In the genomic region with DNA sequence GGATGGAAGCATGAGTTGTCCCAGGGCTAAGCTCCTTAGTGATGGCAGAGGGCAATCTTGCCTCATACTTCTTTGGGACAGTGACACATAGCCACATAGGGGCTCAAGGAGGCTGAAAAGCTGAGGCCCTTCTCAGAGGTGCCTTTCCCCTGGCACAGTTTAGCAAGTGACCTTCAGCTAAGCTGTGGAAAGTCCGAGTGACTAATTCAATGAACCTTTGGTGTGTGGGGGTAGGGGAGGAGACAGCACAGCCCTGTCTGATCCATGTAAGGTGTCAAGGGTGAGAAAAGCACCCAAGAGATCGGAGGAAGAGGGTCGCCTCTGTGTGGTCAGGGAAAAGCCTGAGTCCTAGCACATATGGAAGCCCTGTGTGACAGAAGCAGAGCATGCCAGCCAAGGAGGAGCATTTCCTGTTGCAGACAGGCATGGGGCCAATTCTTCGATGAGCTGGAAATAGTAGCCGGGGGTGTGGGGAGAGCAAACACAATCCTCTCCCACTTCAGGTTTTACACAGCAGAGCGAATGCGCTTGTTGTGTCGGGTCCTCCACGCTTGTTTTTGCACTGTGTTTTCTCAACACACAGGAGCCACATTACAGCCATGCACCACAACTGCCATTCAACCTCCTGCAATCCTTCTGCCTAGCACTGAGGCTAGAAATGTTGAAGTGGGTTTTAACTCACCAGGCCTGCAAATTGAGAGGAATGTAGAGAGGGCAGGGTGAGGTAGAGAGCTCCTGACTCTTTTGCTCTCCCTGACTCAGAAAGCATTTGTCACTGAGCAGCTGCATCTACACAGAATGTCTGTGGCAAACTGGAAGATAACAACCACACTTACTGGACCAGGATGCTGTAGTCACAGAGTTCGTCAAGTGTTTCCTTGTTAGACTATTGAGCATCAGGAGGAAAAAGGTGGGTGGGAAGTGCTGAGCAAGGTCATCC, we compare ENCODE assay signal across 8 mouse cellular contexts.
DNase-seq lines count a peak whose midpoint lies in the region; ATAC-seq and TF ChIP-seq lines count a peak whose summit lies in the region.

No protein-coding gene starts in this region.

- 0 out of 2 replicates have a peak, but pooled peaks have one; percentile 9 for TF ChIP-seq EP300 in heart, adult 2 months (IDR thresholded peaks at IDR 0.05; ENCODE audit: insufficient read depth, low read depth, low read length)

- H3K9me3 ChIP-seq in intestine, embryonic 15.5 days: no peaks in the 10 kb centered on the region
- no peaks in the 10 kb centered on the region for H3K9me3 ChIP-seq in intestine, postnatal 0 days (ENCODE audit: control insufficient read depth)
- H3K9me3 ChIP-seq in limb, embryonic 10.5 days (replicated peaks): no peaks in the 10 kb centered on the region

- TF ChIP-seq CTCF in intestine, postnatal 0 days (IDR thresholded peaks at IDR 0.05; ENCODE audit: low read depth): no peak
- no peak for TF ChIP-seq CTCF in heart, adult 2 months (IDR thresholded peaks at IDR 0.05)

- WGBS in intestine, embryonic 15.5 days: 55% methylated on average over 10 of the region's 10 CpGs
- WGBS in intestine, postnatal 0 days: 49% methylated on average over 10 of the region's 10 CpGs
- WGBS in heart, adult 2 months: 12% methylated on average over 10 of the region's 10 CpGs
- 76% methylated on average over 10 of the region's 10 CpGs for WGBS in limb, embryonic 10.5 days

- H3K4me2 ChIP-seq in intestine, embryonic 15.5 days (replicated peaks): no peak overlapping the region
- no peak overlapping the region for H3K4me2 ChIP-seq in intestine, postnatal 0 days (replicated peaks; ENCODE audit: low read depth)

- TF ChIP-seq POLR2A in heart, adult 2 months (IDR thresholded peaks at IDR 0.05; ENCODE audit: insufficient read depth, low read depth, low read length): no peak

- H3K9ac ChIP-seq in intestine, embryonic 15.5 days: 0 out of 2 replicates have a peak overlapping the region, but pooled peaks have one; percentile 3
- H3K9ac ChIP-seq in intestine, postnatal 0 days (ENCODE audit: low read depth, low read length): no peak overlapping the region
- no peak overlapping the region for H3K9ac ChIP-seq in heart, adult 2 months (ENCODE audit: low read depth, low read length)

- DNase-seq in heart, adult 2 months: peak; percentile 63 to 67
- DNase-seq in kidney, adult 9 months: peak; percentile 52
- no peak for DNase-seq in limb, embryonic 10.5 days (ENCODE audit: low spot score)
- DNase-seq in right cerebral cortex, postnatal 14 days: peak; percentile 50
- no peak for DNase-seq in urinary bladder, postnatal 25 days (ENCODE audit: low spot score)

- intact Hi-C loops in heart, adult 2 months (cut with DNase I): no loop called here

- H3K79me2 ChIP-seq in heart, adult 2 months (replicated peaks; ENCODE audit: control insufficient read depth, insufficient read depth, low read length): no peaks in the 10 kb centered on the region

- no peak for ATAC-seq in intestine, embryonic 15.5 days
- ATAC-seq in intestine, postnatal 0 days: no peak
- peak; percentile 78 for ATAC-seq in cerebellum, adult (ENCODE audit: insufficient number of reproducible peaks, low FRiP score, low TSS enrichment)

- H3K27me3 ChIP-seq in intestine, embryonic 15.5 days (replicated peaks): no peaks in the 10 kb centered on the region
- H3K27me3 ChIP-seq in intestine, postnatal 0 days (replicated peaks; ENCODE audit: control insufficient read depth, insufficient read depth, low read length): no peaks in the 10 kb centered on the region
- no peaks in the 10 kb centered on the region for H3K27me3 ChIP-seq in heart, adult 2 months (ENCODE audit: control insufficient read depth, insufficient read depth, low read length)
- H3K27me3 ChIP-seq in limb, embryonic 10.5 days (ENCODE audit: low read depth, poor library complexity, severe bottlenecking): no peaks in the 10 kb centered on the region

- H3K27ac ChIP-seq in intestine, embryonic 15.5 days: no peak overlapping the region
- H3K27ac ChIP-seq in intestine, postnatal 0 days (ENCODE audit: low read depth, low read length): no peak overlapping the region
- H3K27ac ChIP-seq in heart, adult 2 months: peak overlapping the region; percentile 58
- peak overlapping the region; percentile 70 for H3K27ac ChIP-seq in limb, embryonic 10.5 days

- no peak overlapping the region for H3K4me3 ChIP-seq in intestine, embryonic 15.5 days (replicated peaks)
- H3K4me3 ChIP-seq in intestine, postnatal 0 days (ENCODE audit: low read depth, low read length): no peak overlapping the region
- 0 out of 2 replicates have a peak overlapping the region, but pooled peaks have one; percentile 5 for H3K4me3 ChIP-seq in heart, adult 2 months
- H3K4me3 ChIP-seq in limb, embryonic 10.5 days: no peak overlapping the region

- H3K4me1 ChIP-seq in intestine, embryonic 15.5 days (replicated peaks): peaks cover 9% of the 10 kb centered on the region; the same call in 1 of the 2 replicates
- H3K4me1 ChIP-seq in intestine, postnatal 0 days (replicated peaks; ENCODE audit: control insufficient read depth, insufficient read depth, low read length): peaks cover 5% of the 10 kb centered on the region; the same call in 1 of the 2 replicates
- H3K4me1 ChIP-seq in heart, adult 2 months (ENCODE audit: control insufficient read depth, insufficient read depth, low read length): peaks cover 19% of the 10 kb centered on the region
- H3K4me1 ChIP-seq in limb, embryonic 10.5 days: peaks cover 19% of the 10 kb centered on the region

- no peaks in the 10 kb centered on the region for H3K36me3 ChIP-seq in intestine, embryonic 15.5 days
- no peaks in the 10 kb centered on the region for H3K36me3 ChIP-seq in intestine, postnatal 0 days (ENCODE audit: control insufficient read depth, insufficient read depth)
- 0 out of 2 replicates have a peak, but pooled peaks cover under 1% of the 10 kb centered on the region for H3K36me3 ChIP-seq in heart, adult 2 months (ENCODE audit: control insufficient read depth, insufficient read depth, low read length)
- H3K36me3 ChIP-seq in limb, embryonic 10.5 days: no peaks in the 10 kb centered on the region

Comparison
In these comparisons a context has a peak if more than half of its experiments do, and no peak if none do; other contexts are left out.
1. H3K27ac ChIP-seq: peak in heart, adult 2 months (single experiment) and limb, embryonic 10.5 days (single experiment); none in intestine, embryonic 15.5 days (single experiment) and intestine, postnatal 0 days (single experiment).
2. DNase-seq: peak in heart, adult 2 months (2 of 2), kidney, adult 9 months (single experiment) and right cerebral cortex, postnatal 14 days (single experiment); none in limb, embryonic 10.5 days (single experiment) and urinary bladder, postnatal 25 days (single experiment).